Mouse (Mus musculus): Measurements from ENCODE around the gene Psg20. TPM values are rescaled to one million over a fixed set of nuclear protein-coding genes. Genes with fewer than 3 reads are reported as not detected.
"Not testable (repeated sequence)": the region's sequence is repeated elsewhere in the genome, so short reads cannot be mapped to it uniquely, and the experiment has no call there.

The Psg20 gene
- polyA plus RNA-seq, 1 experiment from 2014 or later, result not detected

GRCm38 (mm10) chr7:18626921-18627320, 59.1 kb downstream of the Psg20 start:
- H3K27ac ChIP-seq; DNase-seq; H3K27me3 ChIP-seq; H3K9ac ChIP-seq; H3K4me2 ChIP-seq; ATAC-seq (ENCODE audit: low read depth); H3K36me3 ChIP-seq; H3K4me3 ChIP-seq (replicated peaks); H3K9me3 ChIP-seq (replicated peaks); H3K4me1 ChIP-seq (replicated peaks): not testable (repeated sequence)
- 60% methylated on average over 8 of the region's 8 CpGs for WGBS (ENCODE audit: insufficient replicate concordance)

Other genes starting within 250 kb of the Psg20 start
- not detected in 2 replicates for gene Psg26, start 202.0 kb downstream of the Psg20 start, polyA plus RNA-seq (2015; fragmentation: Nextera tagmentation; extraction: Ambion mirVana)
- gene Psg25, start 153.9 kb downstream of the Psg20 start, polyA plus RNA-seq (2015; fragmentation: Nextera tagmentation; extraction: Ambion mirVana), result not detected in 2 replicates
- not detected in 2 replicates for gene Psg27, start 118.9 kb downstream of the Psg20 start, polyA plus RNA-seq (2015; fragmentation: Nextera tagmentation; extraction: Ambion mirVana)
- not detected in 2 replicates for gene Psg23, start 69.7 kb downstream of the Psg20 start, polyA plus RNA-seq (2015; fragmentation: Nextera tagmentation; extraction: Ambion mirVana)
- gene Psg21, start 29.5 kb downstream of the Psg20 start, polyA plus RNA-seq (2015; fragmentation: Nextera tagmentation; extraction: Ambion mirVana), result not detected in 2 replicates
- gene Psg22, start 31.9 kb upstream of the Psg20 start, polyA plus RNA-seq (2015; fragmentation: Nextera tagmentation; extraction: Ambion mirVana), result 0.08 and 0.13 TPM in 2 replicates
- gene Psg19, start 112.3 kb upstream of the Psg20 start, polyA plus RNA-seq (2015; fragmentation: Nextera tagmentation; extraction: Ambion mirVana), result not detected in 2 replicates
- not detected in 2 replicates for gene Psg17, start 135.4 kb upstream of the Psg20 start, polyA plus RNA-seq (2015; fragmentation: Nextera tagmentation; extraction: Ambion mirVana)
- gene Mill2, start 153.8 kb upstream of the Psg20 start, polyA plus RNA-seq (2015; fragmentation: Nextera tagmentation; extraction: Ambion mirVana), result 0.08 and 0.20 TPM in 2 replicates
- gene Pglyrp1, start 185.1 kb upstream of the Psg20 start, polyA plus RNA-seq (2015; fragmentation: Nextera tagmentation; extraction: Ambion mirVana), result 10.8 and 13.3 TPM in 2 replicates
- 10.7 and 12.3 TPM in 2 replicates for gene Ccdc61, start 224.2 kb upstream of the Psg20 start, polyA plus RNA-seq (2015; fragmentation: Nextera tagmentation; extraction: Ambion mirVana)
- 0.08 TPM in 2 replicates for gene Nova2, start 239.7 kb upstream of the Psg20 start, polyA plus RNA-seq (2015; fragmentation: Nextera tagmentation; extraction: Ambion mirVana)

Measured in liver, embryonic 13.5 days (tissue).